Mouse (Mus musculus) CD4-positive, CD25-positive, alpha-beta regulatory T cell, adult 4 months (primary cell): ENCODE results near the gene Msi2. TPM values are rescaled to one million over a fixed set of nuclear protein-coding genes. Genes with fewer than 3 reads are reported as not detected.

Experiments
- ATAC-seq: one replicate; pipeline ENCODE4 v1.8.0; 2017
- polyA plus RNA-seq, 2 experiments: library from polyadenylated mRNA; unstranded; fragments of 100-300 nt; shearing (Covaris generic); gene quantifications; one replicate each; pipeline ENCODE4 v1.2.1; 2017

Gene Msi2
- polyA plus RNA-seq, 2 experiments from 2014 or later, result 23.8 to 31.3 TPM

GRCm38 (mm10) chr11:88297526-88297925 lies 420.8 kb downstream of the Msi2 start:
- no peak for ATAC-seq

- ATAC-seq, result no peak
These were observed 423.0 kb downstream of the Msi2 start for GRCm38 (mm10) chr11:88295298-88295697.

DNA sequence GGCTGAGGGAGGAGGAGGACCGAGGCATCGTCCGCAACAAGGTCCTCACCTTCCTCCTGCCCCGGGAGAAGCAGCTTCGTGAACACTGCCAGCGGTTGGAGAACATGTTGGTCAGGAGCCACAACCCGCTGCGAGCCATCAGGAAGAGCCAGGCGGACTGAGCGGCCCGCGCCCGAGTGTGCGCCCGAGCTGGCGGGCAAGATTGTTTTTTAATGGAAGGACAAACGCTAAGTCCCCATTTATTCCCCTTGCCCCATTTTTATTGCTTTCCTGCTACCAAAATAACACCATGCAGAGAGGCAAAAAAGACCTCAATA lies 424.0 kb downstream of the Msi2 start:
- no peak for ATAC-seq

DNA sequence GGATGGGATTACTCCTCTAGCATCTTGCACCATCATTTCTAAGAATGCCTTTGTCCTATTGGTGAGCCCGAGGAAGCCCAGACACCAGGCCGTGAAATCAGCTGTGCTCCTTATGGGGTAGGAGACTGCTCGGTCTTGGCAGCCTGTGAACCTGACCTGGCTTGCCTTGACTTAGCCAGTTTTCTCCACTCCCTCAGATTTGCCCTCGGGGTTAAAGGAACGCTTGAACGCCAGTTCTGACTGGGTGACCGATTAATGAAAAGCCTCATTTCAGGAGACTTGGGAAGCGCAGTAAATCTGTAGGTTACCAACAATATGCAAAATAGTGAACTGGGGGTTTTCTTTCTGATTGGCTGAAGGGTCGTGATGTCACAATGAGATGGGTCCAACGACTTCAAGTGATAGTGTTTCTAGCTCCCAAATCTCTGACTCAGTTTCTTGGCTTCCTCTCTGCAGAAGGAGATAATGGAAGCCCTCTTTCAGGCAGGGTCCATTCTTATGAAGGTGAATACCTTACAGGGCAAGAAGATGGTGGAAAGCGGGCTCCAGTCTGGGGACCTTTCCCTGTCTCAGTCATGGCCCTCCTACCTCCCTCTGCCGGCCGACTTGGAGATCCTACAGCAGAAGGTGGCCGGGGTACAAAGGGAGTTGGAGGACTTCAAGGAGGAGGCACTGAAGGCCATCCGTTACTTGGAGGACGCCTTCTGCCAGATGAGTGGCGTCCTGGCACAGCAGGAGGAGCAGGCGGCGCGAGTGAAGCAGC lies 424.5 kb downstream of the Msi2 start, which contains the start of gene Ccdc182:
Gene Ccdc182, plus strand, starts transcription at position 428 of the 763 bp plus-strand sequence.
- no peak for ATAC-seq

GRCm38 (mm10) chr11:88291688-88292087 lies 426.6 kb downstream of the Msi2 start:
- no peak for ATAC-seq

DNA sequence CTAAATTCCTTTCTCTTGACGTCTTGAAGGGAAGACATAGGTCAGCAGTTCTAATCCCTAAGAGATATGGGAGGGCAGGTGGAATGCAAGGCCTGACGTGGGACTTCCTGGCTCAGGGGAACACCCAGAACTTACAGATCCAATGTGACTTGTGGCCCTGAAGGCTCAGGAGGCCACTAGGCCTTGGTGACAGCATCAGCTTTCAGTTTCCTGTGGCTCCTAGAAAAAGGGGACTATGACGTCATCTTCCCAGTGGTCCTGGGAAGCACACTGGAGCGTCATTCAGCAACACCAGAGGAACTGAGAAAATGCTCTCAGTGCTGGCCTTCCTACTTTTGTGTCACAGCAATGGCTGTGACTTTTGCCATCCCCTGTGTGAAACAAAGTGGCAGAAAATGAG lies 427.1 kb downstream of the Msi2 start:
- no peak for ATAC-seq

Other genes with a start within 250 kb of the Msi2 start
- gene Akap1, start 146.1 kb upstream of the Msi2 start, polyA plus RNA-seq, result 1 to 10 TPM; 1.3 to 1.6 TPM
- 10 to 100 TPM; 13.7 to 19.0 TPM for gene Scpep1, start 237.0 kb upstream of the Msi2 start, polyA plus RNA-seq
- not detected for gene Elobl, start 248.4 kb upstream of the Msi2 start, polyA plus RNA-seq